ENCODE assay signal across 16 mouse cellular contexts in the genomic region with DNA sequence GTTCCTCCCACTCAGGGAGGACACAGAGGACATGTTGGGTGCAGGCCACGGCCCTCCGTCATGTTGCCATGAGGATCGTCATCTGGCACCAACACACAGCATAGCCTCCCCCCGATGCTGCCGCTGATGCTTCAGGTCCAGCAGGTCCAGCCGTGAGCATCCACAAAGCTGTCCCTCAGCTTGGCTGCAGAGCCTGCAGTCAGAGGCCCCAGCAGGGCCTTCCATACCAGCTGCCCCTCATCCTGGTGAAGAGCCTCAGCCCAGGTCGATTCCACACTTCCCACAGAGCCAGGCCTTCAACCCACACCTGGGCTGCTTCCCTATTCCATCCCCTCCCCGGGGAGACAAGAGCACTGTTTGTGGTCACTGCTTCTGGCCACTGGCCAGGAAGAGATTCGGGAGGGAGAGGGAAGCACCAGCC. TPM values are rescaled to one million over a fixed set of nuclear protein-coding genes. Genes with fewer than 3 reads are reported as not detected.
DNase-seq lines count a peak whose midpoint lies in the region; ATAC-seq and TF ChIP-seq lines count a peak whose summit lies in the region.
"Had no signal": no experiment of that assay in that cellular context is flagged by ENCODE, and none has a peak within 500 bp of the region (broad histone marks: within the 10 kb centered on the region; RNA-seq: fewer than 3 reads in every experiment).

No protein-coding gene starts in this region.

- H3K9me3 ChIP-seq in kidney, embryonic 16.5 days (ENCODE audit: low read length) = no peaks in the 10 kb centered on the region
- no peaks in the 10 kb centered on the region for H3K9me3 ChIP-seq in MEL (replicated peaks; ENCODE audit: insufficient read depth, low read length)
- H3K9me3 ChIP-seq: intestine, embryonic 15.5 days; midbrain, embryonic 15.5 days; neural tube, embryonic 13.5 days had no signal

- WGBS in kidney, embryonic 16.5 days = 68% methylated on average over 9 of the region's 9 CpGs
- WGBS in kidney, adult 2 months = 61% methylated on average over 9 of the region's 9 CpGs

- TF ChIP-seq EP300 in MEL (IDR thresholded peaks at IDR 0.05; ENCODE audit: low read depth in 1 of 2, low read length in 2 of 2) = no peak

- no peak for ATAC-seq in kidney, embryonic 16.5 days (ENCODE audit: low FRiP score, low TSS enrichment)
- ATAC-seq: forebrain, postnatal 0 days; intestine, embryonic 15.5 days; midbrain, embryonic 15.5 days had no signal

- H3K4me2 ChIP-seq in kidney, embryonic 16.5 days (replicated peaks; ENCODE audit: low read depth, low read length) = no peak overlapping the region
- H3K4me2 ChIP-seq: intestine, embryonic 15.5 days; midbrain, embryonic 15.5 days; neural tube, embryonic 13.5 days had no signal

- no peaks in the 10 kb centered on the region for H3K79me2 ChIP-seq in MEL (ENCODE audit: control insufficient read depth, insufficient read depth, low read length, poor library complexity)

- no peak for TF ChIP-seq RAD21 in MEL (IDR thresholded peaks at IDR 0.05; ENCODE audit: low read depth, low read length)

- TF ChIP-seq POLR2A in MEL (IDR thresholded peaks at IDR 0.05; ENCODE audit: control insufficient read depth in 1 of 2, insufficient read depth in 1 of 2, low read depth in 1 of 2, low read length in 2 of 2, poor library complexity in 1 of 2) = no peak
- no peak for TF ChIP-seq POLR2A in kidney, adult 2 months (IDR thresholded peaks at IDR 0.05; ENCODE audit: low read depth, low read length)

- no peak overlapping the region for H3K9ac ChIP-seq in kidney, embryonic 16.5 days (replicated peaks; ENCODE audit: low read length)
- no peak overlapping the region for H3K9ac ChIP-seq in MEL (ENCODE audit: control insufficient read depth, low read depth, low read length, poor library complexity, severe bottlenecking)
- H3K9ac ChIP-seq: forebrain, postnatal 0 days; intestine, embryonic 15.5 days; liver, embryonic 14.5 days; midbrain, embryonic 15.5 days; neural tube, embryonic 13.5 days had no signal

- H3K27ac ChIP-seq in kidney, embryonic 16.5 days (ENCODE audit: low read length) = no peak overlapping the region
- no peak overlapping the region for H3K27ac ChIP-seq in MEL (ENCODE audit: control insufficient read depth, low read depth, low read length)
- no peak overlapping the region for H3K27ac ChIP-seq in kidney, adult 2 months (ENCODE audit: insufficient read depth, low read depth, low read length)
- H3K27ac ChIP-seq: heart, adult 2 months; intestine, embryonic 15.5 days; liver, embryonic 14.5 days; midbrain, embryonic 15.5 days; neural tube, embryonic 13.5 days had no signal

- no peaks in the 10 kb centered on the region for H3K27me3 ChIP-seq in kidney, embryonic 16.5 days (ENCODE audit: insufficient read depth, low read length)
- H3K27me3 ChIP-seq in MEL (ENCODE audit: control insufficient read depth in 1 of 2, insufficient read depth in 2 of 2, low read length in 2 of 2) = no peaks in the 10 kb centered on the region
- H3K27me3 ChIP-seq in kidney, adult 2 months (replicated peaks; ENCODE audit: control insufficient read depth, insufficient read depth, low read length) = no peaks in the 10 kb centered on the region
- H3K27me3 ChIP-seq: intestine, embryonic 15.5 days; midbrain, embryonic 15.5 days; neural tube, embryonic 13.5 days had no signal

- no peak for TF ChIP-seq CTCF in MEL (IDR thresholded peaks at IDR 0.05 in 2 of 3, conservative IDR thresholded peaks at IDR 0.05 in 1 of 3; ENCODE audit: control insufficient read depth in 1 of 3, insufficient read depth in 1 of 3, low read depth in 2 of 3, low read length in 3 of 3, poor library complexity in 1 of 3, severe bottlenecking in 1 of 3)
- no peak for TF ChIP-seq CTCF in kidney, adult 2 months (conservative IDR thresholded peaks at IDR 0.05; ENCODE audit: insufficient read depth, insufficient read length, low read depth, low read length)

- DNase-seq in kidney, postnatal 10 days = peak; percentile 20
- peak; percentile 3 for DNase-seq in MEL (ENCODE audit: low read depth, low spot score)
- peak; percentile 90 for DNase-seq in brain, adult 2 months (ENCODE audit: low read depth, low spot score)
- DNase-seq in cerebellum, postnatal 25 days = peak; percentile 73 to 75
- no peak for DNase-seq in kidney, adult 2 months
- no peak for DNase-seq in kidney, postnatal 36 days
- DNase-seq: embryo, embryonic 11 days; forebrain, postnatal 0 days; lung, postnatal 36 days; thymus, postnatal 14 days had no signal

- H3K4me3 ChIP-seq in kidney, embryonic 16.5 days (ENCODE audit: low read length) = no peak overlapping the region
- no peak overlapping the region for H3K4me3 ChIP-seq in MEL (ENCODE audit: control insufficient read depth in 1 of 2, insufficient read depth in 1 of 2, low read depth in 2 of 2, low read length in 2 of 2)
- H3K4me3 ChIP-seq in kidney, adult 2 months (ENCODE audit: insufficient read depth, low read depth, low read length) = no peak overlapping the region
- H3K4me3 ChIP-seq: heart, adult 2 months; intestine, embryonic 15.5 days; midbrain, embryonic 15.5 days; neural tube, embryonic 13.5 days had no signal

- 0 out of 2 replicates have a peak, but pooled peaks cover 2% of the 10 kb centered on the region for H3K4me1 ChIP-seq in kidney, embryonic 16.5 days (ENCODE audit: insufficient read depth, low read length)
- H3K4me1 ChIP-seq in MEL (ENCODE audit: control insufficient read depth in 1 of 2, insufficient read depth in 2 of 2, low read length in 2 of 2) = no peaks in the 10 kb centered on the region
- H3K4me1 ChIP-seq in kidney, adult 2 months (ENCODE audit: control insufficient read depth, insufficient read depth, low read length) = no peaks in the 10 kb centered on the region
- H3K4me1 ChIP-seq: midbrain, embryonic 15.5 days had no signal

- H3K36me3 ChIP-seq in kidney, embryonic 16.5 days (ENCODE audit: insufficient read depth, low read length) = no peaks in the 10 kb centered on the region
- no peaks in the 10 kb centered on the region for H3K36me3 ChIP-seq in MEL (ENCODE audit: control insufficient read depth in 1 of 2, insufficient read depth in 2 of 2, low read length in 2 of 2)
- H3K36me3 ChIP-seq in kidney, adult 2 months (ENCODE audit: control insufficient read depth, insufficient read depth, low read length) = no peaks in the 10 kb centered on the region

TF ChIP-seq in MEL, 35 proteins besides CTCF, POLR2A, EP300 and RAD21:
- TF ChIP-seq ZKSCAN1 (IDR thresholded peaks at IDR 0.05; ENCODE audit: low read depth, low read length) = no peak
- no peak for TF ChIP-seq ZC3H11A (IDR thresholded peaks at IDR 0.05; ENCODE audit: low read depth, low read length)
- TF ChIP-seq MYB (IDR thresholded peaks at IDR 0.05; ENCODE audit: low read depth, low read length) = no peak
- TF ChIP-seq HCFC1 (IDR thresholded peaks at IDR 0.05; ENCODE audit: low read depth, low read length) = no peak
- no peak for TF ChIP-seq TAL1 (IDR thresholded peaks at IDR 0.05; ENCODE audit: low read length)
- no peak for TF ChIP-seq E2F4 (IDR thresholded peaks at IDR 0.05; ENCODE audit: borderline replicate concordance, low read depth, low read length)
- TF ChIP-seq MXI1 (IDR thresholded peaks at IDR 0.05; ENCODE audit: low read depth, low read length) = no peak
- no peak for TF ChIP-seq ETS1 (IDR thresholded peaks at IDR 0.05; ENCODE audit: low read depth, low read length)
- TF ChIP-seq ZMIZ1 (IDR thresholded peaks at IDR 0.05; ENCODE audit: low read depth, low read length) = no peak
- no peak for TF ChIP-seq TBP (IDR thresholded peaks at IDR 0.05; ENCODE audit: low read depth, low read length)
- no peak for TF ChIP-seq GATA1 (IDR thresholded peaks at IDR 0.05; ENCODE audit: low read depth, low read length)
- TF ChIP-seq BHLHE40 (IDR thresholded peaks at IDR 0.05; ENCODE audit: borderline replicate concordance, low read depth, low read length) = no peak
- no peak for TF ChIP-seq NELFE (IDR thresholded peaks at IDR 0.05; ENCODE audit: low read depth, low read length)
- TF ChIP-seq MAX (IDR thresholded peaks at IDR 0.05; ENCODE audit: low read length) = no peak
- TF ChIP-seq USF2 (IDR thresholded peaks at IDR 0.05; ENCODE audit: borderline replicate concordance in 1 of 2, insufficient read depth in 1 of 2, low read depth in 1 of 2, low read length in 2 of 2) = no peak
- no peak for TF ChIP-seq NRF1 (IDR thresholded peaks at IDR 0.05; ENCODE audit: insufficient read depth, low read depth, low read length, poor library complexity, severe bottlenecking)
- TF ChIP-seq MYC (IDR thresholded peaks at IDR 0.05; ENCODE audit: low read depth, low read length) = no peak
TF ChIP-seq in MEL: peak in this region for 0.

RNA-seq across cellular contexts. Expression of a gene that starts 54.3 kb away (rescaled TPM):
- polyA plus RNA-seq in kidney, embryonic 16.5 days (2015; fragmentation: Nextera tagmentation; extraction: Ambion mirVana) = 1.0 and 1.2 TPM in 2 replicates
- not detected in 2 replicates for total RNA-seq in MEL (2012; rRNA removed)
- polyA plus RNA-seq in MEL (2012; ENCODE audit: insufficient read depth in 1 of 2, insufficient read length in 2 of 2, low read depth in 1 of 2, low replicate concordance in 2 of 2, missing spikeins in 1 of 2) = under 1 TPM in 1 of 2 experiments, not detected in 1; 0.04 TPM
- 2.3 and 2.7 TPM in 2 replicates for polyA plus RNA-seq in kidney, adult 2 months (2012; rRNA removed)

Comparison
In these comparisons a context has a peak if more than half of its experiments do, and no peak if none do; other contexts are left out.
1. DNase-seq: peak in kidney, postnatal 10 days (single experiment), MEL (single experiment), brain, adult 2 months (single experiment) and cerebellum, postnatal 25 days (2 of 2); none in kidney, adult 2 months (single experiment) and kidney, postnatal 36 days (0 of 2).